Mouse (Mus musculus): ENCODE results near the gene 4930442H23Rik. TPM values are rescaled to one million over a fixed set of nuclear protein-coding genes. Genes with fewer than 3 reads are reported as not detected.
A peak's percentile ranks its signal among the peaks of the same experiment; 100 is the strongest.

The 4930442H23Rik gene
- polyA plus RNA-seq, 1 experiment from 2014 or later: not detected

DNA sequence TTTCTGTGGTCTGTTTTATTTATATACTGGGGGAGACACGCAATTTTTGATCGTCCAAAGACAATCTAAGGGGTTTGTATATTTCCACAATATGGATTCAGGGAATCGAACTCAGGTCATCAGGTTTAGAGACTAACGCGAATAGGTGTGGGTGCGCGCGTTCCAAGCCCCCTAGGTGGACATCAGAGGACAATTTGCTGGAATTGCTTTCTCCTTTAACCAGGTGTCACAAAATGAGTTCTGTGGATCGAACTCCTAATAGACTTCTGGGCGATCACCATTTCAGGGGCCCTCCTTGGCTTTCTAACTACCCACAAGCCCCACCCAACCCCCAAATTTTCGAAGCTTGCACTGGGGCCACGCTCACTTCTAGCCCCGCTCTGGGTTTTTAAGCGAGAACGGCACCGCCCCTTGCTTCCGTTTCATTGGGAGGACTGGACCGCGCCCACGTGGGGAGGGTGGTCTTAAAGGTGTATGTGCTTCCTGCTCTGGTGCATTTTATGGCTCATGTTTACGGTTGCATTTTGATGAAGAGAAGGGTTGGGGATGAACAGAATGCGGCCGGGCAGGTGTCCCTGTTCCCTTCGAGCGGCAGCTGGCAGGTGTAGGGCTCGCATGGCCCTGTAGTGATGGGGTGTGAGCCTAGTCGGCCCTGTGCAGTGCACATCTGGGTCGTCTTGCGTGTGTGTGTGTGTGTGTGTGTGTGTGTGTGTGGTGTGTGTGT lies 15.0 kb downstream of the 4930442H23Rik start:
- H3K27ac ChIP-seq: peak overlapping the region; percentile 94
- H3K9me3 ChIP-seq: no peaks in the 10 kb centered on the region
- DNase-seq (ENCODE audit: low spot score): peak; percentile 74
- H3K4me3 ChIP-seq: peak overlapping the region; percentile 99
- H3K4me1 ChIP-seq (replicated peaks): peaks cover 50% of the 10 kb centered on the region
- peaks cover 18% of the 10 kb centered on the region for H3K36me3 ChIP-seq
- no peaks in the 10 kb centered on the region for H3K27me3 ChIP-seq (ENCODE audit: insufficient read depth, poor library complexity, severe bottlenecking)
- 6% methylated on average over 29 of the region's 29 CpGs for WGBS

DNA sequence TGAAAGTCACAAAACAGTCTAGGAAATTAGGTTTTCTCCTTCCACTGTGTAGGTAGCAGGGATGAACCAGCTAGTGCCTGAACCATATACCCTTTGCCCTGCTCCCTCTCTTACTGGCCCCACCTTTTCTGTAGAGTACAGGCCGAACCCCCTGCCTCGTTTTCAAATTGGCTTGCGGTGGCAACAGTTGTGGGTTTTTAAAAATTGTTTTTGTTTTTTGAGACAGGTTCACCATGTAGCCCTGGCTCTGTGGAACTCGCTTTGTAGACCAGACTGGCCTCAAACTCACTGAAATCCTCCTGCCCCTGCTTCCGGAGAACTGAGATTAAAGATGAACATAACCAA lies 15.6 kb downstream of the 4930442H23Rik start:
- Histone ChIP-seq H3K4me1 (replicated peaks) (peaks cover 44% of the 10 kb centered on the region), H3K27me3 (ENCODE audit: insufficient read depth, poor library complexity, severe bottlenecking) (no peaks in the 10 kb centered on the region), H3K9me3 (no peaks in the 10 kb centered on the region), H3K27ac (peak overlapping the region; percentile 94), H3K36me3 (peaks cover 24% of the 10 kb centered on the region), H3K4me3 (peak overlapping the region; percentile 99)
- DNase-seq (ENCODE audit: low spot score): no peak
- WGBS: 12% methylated on average over 5 of the region's 5 CpGs

DNA sequence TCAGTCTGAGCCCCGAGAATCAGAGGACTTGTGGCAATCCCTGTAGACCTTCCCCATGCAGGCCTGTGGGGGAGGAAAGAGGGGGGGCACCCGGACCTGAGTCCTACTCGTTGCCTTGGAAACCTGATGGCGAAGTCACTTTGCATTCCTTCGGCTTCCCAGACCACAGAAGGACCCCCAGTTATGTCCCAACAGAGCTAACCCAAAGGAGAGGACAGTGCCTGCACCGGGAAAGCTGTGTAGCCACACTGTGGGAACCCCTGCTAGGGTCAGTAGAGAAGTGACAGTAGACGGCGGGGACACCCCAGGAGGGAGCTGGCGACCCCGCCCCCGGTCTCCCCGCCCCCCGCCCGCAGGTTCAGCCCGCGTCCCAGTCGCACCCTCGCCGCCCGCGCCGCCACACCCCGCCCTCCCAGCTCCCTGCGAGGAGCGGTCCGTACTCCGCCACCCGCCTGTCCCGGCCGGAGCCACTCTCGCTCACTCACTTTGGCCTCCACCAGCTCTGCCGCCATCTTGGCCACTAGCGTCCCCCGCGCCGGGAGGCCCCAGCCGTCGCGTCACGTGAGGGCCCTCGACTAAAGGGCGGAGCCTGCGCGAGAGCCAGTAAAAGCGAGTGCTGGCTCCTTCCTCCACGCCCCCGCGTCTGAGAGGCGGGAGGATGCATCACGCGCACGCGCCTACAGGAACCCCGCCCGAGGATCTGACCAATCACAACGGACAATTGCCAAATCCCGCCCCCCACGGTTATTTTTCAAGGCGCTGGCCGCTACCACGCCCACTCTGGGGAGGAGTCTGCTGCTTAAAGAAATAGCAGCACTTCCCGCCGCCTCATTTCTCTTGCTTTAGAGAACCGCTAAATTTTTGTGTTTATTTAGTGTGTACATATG lies 16.2 kb downstream of the 4930442H23Rik start, which contains the start of gene Pias4:
Gene Pias4, minus strand, starts transcription at position 724 of the 887 bp plus-strand sequence.
- under 1% methylated on average over 64 of the region's 64 CpGs for WGBS
- peaks cover 30% of the 10 kb centered on the region for H3K36me3 ChIP-seq
- no peaks in the 10 kb centered on the region for H3K27me3 ChIP-seq (ENCODE audit: insufficient read depth, poor library complexity, severe bottlenecking)
- H3K4me3 ChIP-seq: peak within 1 kb of the TSS; percentile 99
- H3K9me3 ChIP-seq: no peaks in the 10 kb centered on the region
- H3K27ac ChIP-seq: peak within 1 kb of the TSS; percentile 94
- H3K4me1 ChIP-seq (replicated peaks): peaks cover 43% of the 10 kb centered on the region
- peak; percentile 100 for DNase-seq (ENCODE audit: low spot score)

DNA sequence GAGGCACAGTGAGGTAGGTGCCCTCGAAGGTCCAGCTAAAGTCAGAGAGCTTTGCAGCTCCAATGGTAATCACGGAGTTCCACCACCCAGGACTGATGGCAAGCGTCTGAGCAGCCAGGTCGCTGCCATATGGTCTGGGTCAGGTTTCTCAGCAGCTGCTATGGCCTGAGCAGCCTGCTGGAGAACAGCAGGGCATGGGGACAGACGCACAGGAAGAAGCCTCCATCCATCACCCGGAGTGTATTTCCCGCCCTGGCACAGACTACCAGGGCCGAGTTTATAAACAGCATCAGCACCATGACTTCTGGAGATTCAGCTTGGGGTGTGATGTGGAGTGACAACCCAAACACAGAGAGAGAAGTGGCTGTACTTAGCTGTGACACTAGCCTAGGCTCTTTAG lies 18.5 kb downstream of the 4930442H23Rik start:
- Histone ChIP-seq H3K36me3 (peaks cover 53% of the 10 kb centered on the region), H3K4me3 (no peak overlapping the region; the same call in 1 of the 2 replicates), H3K4me1 (replicated peaks) (peaks cover 55% of the 10 kb centered on the region), H3K9me3 (no peaks in the 10 kb centered on the region), H3K27me3 (ENCODE audit: insufficient read depth, poor library complexity, severe bottlenecking) (no peaks in the 10 kb centered on the region), H3K27ac (no peak overlapping the region)
- no peak for DNase-seq (ENCODE audit: low spot score)
- 87% methylated on average over 8 of the region's 8 CpGs for WGBS

DNA sequence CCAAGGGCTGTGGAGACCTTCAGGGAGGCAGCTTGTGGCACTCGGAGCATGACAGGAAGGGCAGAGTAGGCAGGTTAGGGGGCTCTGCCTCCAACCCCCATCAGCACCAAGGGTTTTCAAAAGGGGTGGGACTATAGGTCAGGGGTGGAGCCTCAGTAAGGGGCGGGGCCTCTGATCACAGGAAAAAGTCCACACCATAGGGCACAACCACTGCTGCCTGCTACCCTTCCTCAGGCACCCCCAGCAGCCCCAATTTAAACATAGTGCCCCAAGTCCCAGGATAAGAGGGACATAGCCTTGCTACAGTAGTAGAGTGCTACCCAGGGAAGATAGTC lies 21.4 kb downstream of the 4930442H23Rik start:
- no peak overlapping the region for H3K4me3 ChIP-seq
- no peak for DNase-seq (ENCODE audit: low spot score)
- H3K36me3 ChIP-seq: peaks cover 80% of the 10 kb centered on the region
- 82% methylated on average over 2 of the region's 2 CpGs for WGBS
- H3K27ac ChIP-seq: peak overlapping the region; percentile 50; the same call in 1 of the 2 replicates
- peaks cover 37% of the 10 kb centered on the region for H3K4me1 ChIP-seq (replicated peaks)
- no peaks in the 10 kb centered on the region for H3K9me3 ChIP-seq
- no peaks in the 10 kb centered on the region for H3K27me3 ChIP-seq (ENCODE audit: insufficient read depth, poor library complexity, severe bottlenecking)

DNA sequence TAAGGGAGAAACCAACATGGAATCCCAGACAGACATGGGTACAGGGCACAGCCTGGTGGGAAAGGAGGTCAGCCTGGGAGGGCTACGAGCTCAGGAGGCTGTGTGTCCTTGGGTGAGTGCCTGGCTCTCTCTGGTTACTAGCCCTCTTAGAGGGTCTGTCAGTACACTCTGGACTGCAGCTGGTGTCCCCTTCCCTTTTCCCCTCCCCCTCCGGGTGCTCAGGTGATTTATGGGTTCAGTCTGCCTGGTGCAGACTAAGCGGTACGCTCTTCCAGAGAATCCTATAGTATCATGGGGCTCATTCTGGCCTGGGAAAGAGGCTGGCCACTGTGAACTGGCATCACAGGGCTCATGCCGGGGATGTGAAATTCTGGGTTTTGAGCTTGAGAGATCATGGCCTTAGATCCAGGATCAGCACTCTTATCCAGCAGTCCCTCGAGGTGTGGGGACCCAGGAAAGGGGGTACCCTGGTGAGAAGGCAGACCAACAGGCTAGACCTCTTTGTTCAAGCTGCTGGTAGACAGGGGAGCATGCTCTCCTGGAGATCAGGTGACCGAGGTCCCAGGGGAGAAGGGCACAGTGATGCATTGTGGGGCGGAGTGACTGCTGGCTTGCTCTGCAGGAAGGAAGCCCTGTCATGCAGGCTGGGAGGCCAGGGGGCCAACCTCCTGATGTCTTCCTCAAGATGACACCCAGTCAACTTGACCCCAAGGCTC lies 21.9 kb downstream of the 4930442H23Rik start:
- Histone ChIP-seq H3K27ac (peak overlapping the region; percentile 50), H3K9me3 (no peaks in the 10 kb centered on the region), H3K27me3 (ENCODE audit: insufficient read depth, poor library complexity, severe bottlenecking) (no peaks in the 10 kb centered on the region), H3K4me3 (no peak overlapping the region), H3K4me1 (replicated peaks) (peaks cover 32% of the 10 kb centered on the region), H3K36me3 (peaks cover 85% of the 10 kb centered on the region)
- 89% methylated on average over 8 of the region's 8 CpGs for WGBS
- no peak for DNase-seq (ENCODE audit: low spot score)

DNA sequence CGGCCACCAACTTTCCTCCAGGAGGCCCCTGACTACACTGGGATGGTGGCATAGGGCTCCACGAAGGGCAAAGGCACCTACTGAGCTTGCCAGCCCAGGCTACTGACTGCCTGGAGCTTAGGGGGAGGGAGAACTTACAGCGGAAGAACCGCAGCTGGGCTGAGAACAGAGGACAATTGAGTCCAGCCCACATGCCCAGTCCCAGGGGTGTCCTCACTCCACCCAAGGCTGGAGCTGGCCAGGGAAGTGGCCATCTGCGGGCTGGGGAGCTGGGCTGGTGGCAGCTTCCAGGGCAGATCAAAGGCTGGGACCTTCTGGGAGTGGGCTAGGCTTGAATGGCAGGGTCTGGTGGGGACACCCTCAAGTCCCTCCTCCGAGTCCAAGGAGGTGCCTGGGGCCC lies 28.9 kb downstream of the 4930442H23Rik start:
- DNase-seq (ENCODE audit: low spot score): no peak
- WGBS: 81% methylated on average over 6 of the region's 6 CpGs
- H3K4me3 ChIP-seq: no peak overlapping the region
- peaks cover 9% of the 10 kb centered on the region; the same call in 1 of the 2 replicates for H3K4me1 ChIP-seq (replicated peaks)
- H3K9me3 ChIP-seq: 0 out of 2 replicates have a peak, but pooled peaks cover 2% of the 10 kb centered on the region
- H3K27me3 ChIP-seq (ENCODE audit: insufficient read depth, poor library complexity, severe bottlenecking): no peaks in the 10 kb centered on the region
- 0 out of 2 replicates have a peak overlapping the region, but pooled peaks have one; percentile 29 for H3K27ac ChIP-seq
- H3K36me3 ChIP-seq: peaks cover 84% of the 10 kb centered on the region

DNA sequence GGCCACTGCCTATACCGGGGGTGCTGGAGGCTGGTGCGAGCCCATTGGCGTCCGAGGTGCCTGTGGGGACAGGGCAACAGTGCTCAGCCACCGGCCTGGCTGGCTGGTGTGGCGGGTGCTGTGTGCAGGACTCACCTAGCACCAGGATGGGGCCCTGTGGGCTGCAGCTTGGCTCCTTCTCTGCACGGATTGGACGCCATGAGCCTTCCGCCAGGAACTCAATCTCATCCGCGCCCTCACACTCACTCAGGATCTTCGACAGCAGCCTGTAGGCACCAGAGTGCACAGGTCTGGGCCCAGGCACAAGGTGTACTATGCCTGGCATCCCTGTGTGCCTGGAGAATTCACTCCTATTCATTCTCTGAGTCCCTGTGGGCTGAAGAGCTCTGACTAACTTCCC lies 29.3 kb downstream of the 4930442H23Rik start:
- Histone ChIP-seq H3K9me3 (0 out of 2 replicates have a peak, but pooled peaks cover 2% of the 10 kb centered on the region), H3K27me3 (ENCODE audit: insufficient read depth, poor library complexity, severe bottlenecking) (no peaks in the 10 kb centered on the region), H3K36me3 (peaks cover 86% of the 10 kb centered on the region), H3K27ac (0 out of 2 replicates have a peak overlapping the region, but pooled peaks have one; percentile 29), H3K4me3 (no peak overlapping the region), H3K4me1 (replicated peaks) (peaks cover 9% of the 10 kb centered on the region; the same call in 1 of the 2 replicates)
- WGBS: 91% methylated on average over 12 of the region's 12 CpGs
- no peak for DNase-seq (ENCODE audit: low spot score)

DNA sequence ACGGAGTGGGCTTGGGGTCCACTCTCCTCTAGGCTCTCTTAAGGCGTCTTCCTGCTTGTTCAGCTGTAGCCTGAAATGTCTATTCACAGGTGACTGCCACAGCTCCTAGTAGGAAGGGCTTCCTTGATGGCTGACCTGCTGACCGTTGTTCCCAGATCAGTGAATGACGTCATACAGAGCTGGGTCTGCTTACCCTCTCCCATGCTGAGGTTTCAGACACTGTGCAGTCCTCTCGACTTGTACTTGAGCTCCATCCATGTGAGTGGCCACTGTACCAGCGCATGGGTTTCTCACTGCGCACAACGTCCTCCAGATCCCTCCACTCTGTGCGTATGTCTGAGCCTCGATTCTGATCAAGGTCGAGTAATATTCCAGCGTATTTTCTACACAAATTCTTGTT lies 31.0 kb downstream of the 4930442H23Rik start:
- Histone ChIP-seq H3K4me3 (no peak overlapping the region), H3K27ac (no peak overlapping the region), H3K27me3 (ENCODE audit: insufficient read depth, poor library complexity, severe bottlenecking) (no peaks in the 10 kb centered on the region), H3K4me1 (replicated peaks) (peaks cover 9% of the 10 kb centered on the region; the same call in 1 of the 2 replicates), H3K36me3 (peaks cover 86% of the 10 kb centered on the region), H3K9me3 (0 out of 2 replicates have a peak, but pooled peaks cover 2% of the 10 kb centered on the region)
- no peak for DNase-seq (ENCODE audit: low spot score)
- 79% methylated on average over 12 of the region's 12 CpGs for WGBS

DNA sequence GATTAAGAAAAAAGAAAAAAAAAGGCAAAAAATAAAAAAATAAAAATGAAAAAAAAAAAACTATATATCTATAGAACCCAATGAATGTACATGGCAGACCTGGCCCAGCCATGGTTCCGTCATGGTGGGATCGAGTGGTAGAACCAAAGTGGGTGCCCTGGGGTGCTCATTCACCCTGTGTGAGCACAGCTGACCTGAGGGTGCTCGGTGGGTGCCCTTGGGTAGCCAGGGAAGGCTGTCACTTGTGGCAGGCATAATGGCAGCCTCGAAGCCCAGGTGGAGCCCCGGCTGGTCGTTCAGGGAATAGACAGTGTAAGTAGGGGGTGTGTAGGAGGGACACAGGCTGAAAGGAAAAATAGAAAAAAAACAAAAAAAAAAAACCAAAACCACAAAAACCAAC lies 32.4 kb downstream of the 4930442H23Rik start:
- Histone ChIP-seq H3K36me3 (peaks cover 86% of the 10 kb centered on the region), H3K4me1 (replicated peaks) (peaks cover 15% of the 10 kb centered on the region; the same call in 1 of the 2 replicates), H3K9me3 (0 out of 2 replicates have a peak, but pooled peaks cover 2% of the 10 kb centered on the region), H3K4me3 (no peak overlapping the region), H3K27me3 (ENCODE audit: insufficient read depth, poor library complexity, severe bottlenecking) (no peaks in the 10 kb centered on the region), H3K27ac (no peak overlapping the region)
- 76% methylated on average over 6 of the region's 6 CpGs for WGBS
- no peak for DNase-seq (ENCODE audit: low spot score)

DNA sequence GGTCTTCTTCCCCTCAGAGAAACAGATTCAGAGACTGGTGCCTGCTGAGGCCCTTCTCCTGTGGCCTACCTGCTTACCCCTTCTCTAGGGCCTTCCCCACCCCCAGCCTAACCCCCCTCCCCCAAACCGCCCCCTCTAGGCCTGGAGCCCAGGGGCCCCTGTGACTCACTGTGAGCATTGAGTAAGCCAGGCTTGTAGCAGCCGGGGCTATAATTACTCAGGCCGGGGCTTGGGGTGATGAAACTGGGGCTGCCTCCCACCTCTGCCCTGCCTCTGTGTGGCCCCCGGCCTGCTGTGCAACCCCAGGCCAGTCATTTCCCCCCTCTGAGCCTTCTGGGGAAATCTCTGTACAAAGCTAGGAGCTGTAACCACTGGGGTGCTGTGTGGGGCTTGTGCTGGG lies 37.4 kb downstream of the 4930442H23Rik start:
- H3K27ac ChIP-seq: no peak overlapping the region
- no peaks in the 10 kb centered on the region for H3K9me3 ChIP-seq
- H3K36me3 ChIP-seq: peaks cover 83% of the 10 kb centered on the region
- H3K4me1 ChIP-seq (replicated peaks): peaks cover 41% of the 10 kb centered on the region
- no peak overlapping the region for H3K4me3 ChIP-seq
- whole genome bisulfite sequencing: 89% methylated on average over 4 of the region's 4 CpGs
- H3K27me3 ChIP-seq (ENCODE audit: insufficient read depth, poor library complexity, severe bottlenecking): no peaks in the 10 kb centered on the region
- no peak for DNase-seq (ENCODE audit: low spot score)

DNA sequence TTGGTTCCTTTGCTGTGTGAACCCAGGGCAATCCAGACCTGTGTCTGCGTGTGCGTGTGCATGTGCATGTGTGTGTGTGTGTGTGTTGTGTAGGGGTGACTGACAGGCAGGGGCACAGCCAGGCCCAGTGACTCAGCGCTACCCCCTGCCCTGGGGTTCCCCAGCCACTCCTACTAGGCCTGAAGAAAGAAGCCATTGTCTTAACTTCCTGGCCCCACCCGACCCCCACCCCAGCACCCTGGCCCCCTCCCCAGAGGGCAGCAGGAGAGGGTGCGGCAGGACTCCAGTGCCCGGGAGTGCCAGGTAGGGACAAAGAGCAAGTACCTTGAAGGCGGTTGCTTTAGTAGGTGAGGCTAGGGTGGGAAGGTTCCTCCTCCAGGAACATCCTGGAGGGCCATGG lies 37.9 kb downstream of the 4930442H23Rik start:
- 95% methylated on average over 7 of the region's 7 CpGs for WGBS
- peaks cover 83% of the 10 kb centered on the region for H3K36me3 ChIP-seq
- H3K4me3 ChIP-seq: no peak overlapping the region
- H3K9me3 ChIP-seq: no peaks in the 10 kb centered on the region
- no peaks in the 10 kb centered on the region for H3K27me3 ChIP-seq (ENCODE audit: insufficient read depth, poor library complexity, severe bottlenecking)
- peaks cover 46% of the 10 kb centered on the region for H3K4me1 ChIP-seq (replicated peaks)
- H3K27ac ChIP-seq: 0 out of 2 replicates have a peak overlapping the region, but pooled peaks have one; percentile 26
- DNase-seq (ENCODE audit: low spot score): no peak

Measured in hindbrain, embryonic 10.5 days (tissue).